Comparison of ENCODE assay signal across 8 mouse cellular contexts in genomic region chr7:44854356-44855031, GRCm38 (mm10). TPM values are rescaled to one million over a fixed set of nuclear protein-coding genes. Genes with fewer than 3 reads are reported as not detected.
DNase-seq lines count a peak whose midpoint lies in the region; ATAC-seq and TF ChIP-seq lines count a peak whose summit lies in the region.

No protein-coding gene starts in this region.

- TF ChIP-seq CTCF in kidney, postnatal 0 days (IDR thresholded peaks at IDR 0.05; ENCODE audit: low read depth) = no peak

- WGBS in heart, embryonic 14.5 days = 1% methylated on average over 45 of the region's 45 CpGs
- under 1% methylated on average over 45 of the region's 45 CpGs for WGBS in kidney, postnatal 0 days
- 2% methylated on average over 45 of the region's 45 CpGs for WGBS in neural tube, embryonic 12.5 days
- WGBS in stomach, embryonic 16.5 days = under 1% methylated on average over 45 of the region's 45 CpGs

- no peaks in the 10 kb centered on the region for H3K9me3 ChIP-seq in heart, embryonic 14.5 days (ENCODE audit: control insufficient read depth, low read length)
- H3K9me3 ChIP-seq in kidney, postnatal 0 days (replicated peaks; ENCODE audit: low read length) = no peaks in the 10 kb centered on the region
- H3K9me3 ChIP-seq in neural tube, embryonic 12.5 days = no peaks in the 10 kb centered on the region
- H3K9me3 ChIP-seq in stomach, embryonic 16.5 days (replicated peaks; ENCODE audit: control insufficient read depth, low read length) = no peaks in the 10 kb centered on the region

- ATAC-seq in erythroblast, adult 5-6 weeks (replicated peaks; ENCODE audit: low FRiP score, poor library complexity, severe bottlenecking) = peak; percentile 57
- peak; percentile 34 for ATAC-seq in heart, embryonic 14.5 days (ENCODE audit: insufficient number of reproducible peaks, insufficient read depth, low FRiP score, low read depth)
- peak; percentile 65 for ATAC-seq in kidney, postnatal 0 days (replicated peaks; ENCODE audit: low FRiP score, low read depth)
- peak; percentile 4; the same call in 1 of the 2 replicates for ATAC-seq in neural tube, embryonic 12.5 days (ENCODE audit: low FRiP score, low read depth)
- peak; percentile 76 for ATAC-seq in stomach, embryonic 16.5 days (ENCODE audit: insufficient read depth, low FRiP score)

- peak overlapping the region; percentile 93 to 96 for H3K27ac ChIP-seq in heart, embryonic 14.5 days (replicated peaks in 1 of 2; ENCODE audit: control insufficient read depth in 1 of 2, insufficient read depth in 1 of 2, low read depth in 2 of 2, low read length in 2 of 2)
- H3K27ac ChIP-seq in kidney, postnatal 0 days = peak overlapping the region; percentile 96
- peak overlapping the region; percentile 80 for H3K27ac ChIP-seq in neural tube, embryonic 12.5 days
- H3K27ac ChIP-seq in stomach, embryonic 16.5 days (ENCODE audit: low read length) = peak overlapping the region; percentile 98

- peak overlapping the region; percentile 46 to 59 for H3K4me3 ChIP-seq in heart, embryonic 14.5 days (ENCODE audit: control insufficient read depth in 1 of 2, insufficient read depth in 1 of 2, low read depth in 1 of 2, low read length in 2 of 2)
- H3K4me3 ChIP-seq in kidney, postnatal 0 days (replicated peaks; ENCODE audit: low read depth, low read length) = peak overlapping the region; percentile 47
- peak overlapping the region; percentile 47 for H3K4me3 ChIP-seq in neural tube, embryonic 12.5 days
- peak overlapping the region; percentile 63 for H3K4me3 ChIP-seq in stomach, embryonic 16.5 days (replicated peaks; ENCODE audit: low read length)

- H3K36me3 ChIP-seq in heart, embryonic 14.5 days (ENCODE audit: control insufficient read depth, insufficient read depth, low read length) = peaks cover 31% of the 10 kb centered on the region
- no peaks in the 10 kb centered on the region for H3K36me3 ChIP-seq in kidney, postnatal 0 days (ENCODE audit: insufficient read depth, low read length)
- peaks cover 10% of the 10 kb centered on the region; the same call in 1 of the 2 replicates for H3K36me3 ChIP-seq in neural tube, embryonic 12.5 days
- H3K36me3 ChIP-seq in stomach, embryonic 16.5 days (ENCODE audit: control insufficient read depth, insufficient read depth, low read length) = no peaks in the 10 kb centered on the region

- peaks cover 23 to 48% of the 10 kb centered on the region in 2 experiments for H3K4me1 ChIP-seq in heart, embryonic 14.5 days (ENCODE audit: control insufficient read depth in 2 of 2, insufficient read depth in 2 of 2, low read length in 2 of 2)
- H3K4me1 ChIP-seq in kidney, postnatal 0 days (replicated peaks; ENCODE audit: insufficient read depth, low read length) = peaks cover 35% of the 10 kb centered on the region
- H3K4me1 ChIP-seq in neural tube, embryonic 12.5 days = peaks cover 61% of the 10 kb centered on the region
- peaks cover 51% of the 10 kb centered on the region for H3K4me1 ChIP-seq in stomach, embryonic 16.5 days (ENCODE audit: control insufficient read depth, insufficient read depth, low read length)

- DNase-seq in CD4-positive, CD25-positive, alpha-beta regulatory T cell, adult 2 months (ENCODE audit: low read depth, low spot score) = peak; percentile 81
- DNase-seq in brain, adult 2 months (ENCODE audit: low read depth, low spot score) = peak; percentile 79
- DNase-seq in kidney, postnatal 0 days (ENCODE audit: low spot score) = peak; percentile 93
- peak; percentile 91 to 93 for DNase-seq in lung, adult 18-20 months

- H3K27me3 ChIP-seq in heart, embryonic 14.5 days (ENCODE audit: control insufficient read depth, insufficient read depth, low read length) = no peaks in the 10 kb centered on the region
- H3K27me3 ChIP-seq in kidney, postnatal 0 days (ENCODE audit: insufficient read depth, low read length) = no peaks in the 10 kb centered on the region
- H3K27me3 ChIP-seq in neural tube, embryonic 12.5 days (replicated peaks) = no peaks in the 10 kb centered on the region
- H3K27me3 ChIP-seq in stomach, embryonic 16.5 days (ENCODE audit: control insufficient read depth, insufficient read depth, low read length) = no peaks in the 10 kb centered on the region

- peak overlapping the region; percentile 73 for H3K9ac ChIP-seq in heart, embryonic 14.5 days (ENCODE audit: low read length)
- peak overlapping the region; percentile 54 for H3K9ac ChIP-seq in kidney, postnatal 0 days (ENCODE audit: low read depth, low read length)
- peak overlapping the region; percentile 72 for H3K9ac ChIP-seq in neural tube, embryonic 12.5 days
- peak overlapping the region; percentile 77 for H3K9ac ChIP-seq in stomach, embryonic 16.5 days (ENCODE audit: low read length)

- peak overlapping the region; percentile 81 for H3K4me2 ChIP-seq in heart, embryonic 14.5 days (ENCODE audit: low read length)
- peak overlapping the region; percentile 90 for H3K4me2 ChIP-seq in kidney, postnatal 0 days (ENCODE audit: low read length)
- peak overlapping the region; percentile 87 for H3K4me2 ChIP-seq in neural tube, embryonic 12.5 days (replicated peaks)
- H3K4me2 ChIP-seq in stomach, embryonic 16.5 days (ENCODE audit: low read depth, low read length) = peak overlapping the region; percentile 93

RNA-seq across cellular contexts. Expression of gene Pnkp, which starts 2.4 kb away (rescaled TPM):
- total RNA-seq in erythroblast, adult 5-6 weeks (2015; ENCODE audit: low replicate concordance) = 17.3 and 43.3 TPM in 2 replicates
- total RNA-seq in erythroblast, adult 5-6 weeks (2017; ENCODE audit: low replicate concordance) = 26.8 and 32.5 TPM in 2 replicates
- 19.4 and 22.7 TPM in 2 replicates for polyA plus RNA-seq in heart, embryonic 14.5 days (2014; fragmentation: Nextera tagmentation; extraction: Ambion mirVana)
- polyA plus RNA-seq in kidney, postnatal 0 days (2015; fragmentation: Nextera tagmentation; extraction: Ambion mirVana) = 34.0 and 36.4 TPM in 2 replicates
- polyA plus RNA-seq in neural tube, embryonic 12.5 days (2016; fragmentation: Nextera tagmentation; extraction: Ambion mirVana) = 32.3 and 39.3 TPM in 2 replicates
- 32.6 and 34.8 TPM in 2 replicates for polyA plus RNA-seq in stomach, embryonic 16.5 days (2015; fragmentation: Nextera tagmentation; extraction: Ambion mirVana)

RNA-seq across cellular contexts. Expression of gene Tbc1d17, which starts 5.6 kb away (rescaled TPM):
- 15.8 and 21.3 TPM in 2 replicates for total RNA-seq in erythroblast, adult 5-6 weeks (2015; ENCODE audit: low replicate concordance)
- total RNA-seq in erythroblast, adult 5-6 weeks (2017; ENCODE audit: low replicate concordance) = 33.6 and 77.5 TPM in 2 replicates
- 44.5 and 53.5 TPM in 2 replicates for polyA plus RNA-seq in heart, embryonic 14.5 days (2014; fragmentation: Nextera tagmentation; extraction: Ambion mirVana)
- 78.0 and 87.0 TPM in 2 replicates for polyA plus RNA-seq in kidney, postnatal 0 days (2015; fragmentation: Nextera tagmentation; extraction: Ambion mirVana)
- 95.4 and 101 TPM in 2 replicates for polyA plus RNA-seq in neural tube, embryonic 12.5 days (2016; fragmentation: Nextera tagmentation; extraction: Ambion mirVana)
- polyA plus RNA-seq in stomach, embryonic 16.5 days (2015; fragmentation: Nextera tagmentation; extraction: Ambion mirVana) = 71.7 and 74.1 TPM in 2 replicates

RNA-seq across cellular contexts. Expression of gene Akt1s1, which starts 5.7 kb away (rescaled TPM):
- 6.5 and 7.1 TPM in 2 replicates for total RNA-seq in erythroblast, adult 5-6 weeks (2015; ENCODE audit: low replicate concordance)
- total RNA-seq in erythroblast, adult 5-6 weeks (2017; ENCODE audit: low replicate concordance) = 19.7 and 43.3 TPM in 2 replicates
- polyA plus RNA-seq in heart, embryonic 14.5 days (2014; fragmentation: Nextera tagmentation; extraction: Ambion mirVana) = 33.4 and 61.6 TPM in 2 replicates
- 108 and 111 TPM in 2 replicates for polyA plus RNA-seq in kidney, postnatal 0 days (2015; fragmentation: Nextera tagmentation; extraction: Ambion mirVana)
- polyA plus RNA-seq in neural tube, embryonic 12.5 days (2016; fragmentation: Nextera tagmentation; extraction: Ambion mirVana) = 108 and 116 TPM in 2 replicates
- polyA plus RNA-seq in stomach, embryonic 16.5 days (2015; fragmentation: Nextera tagmentation; extraction: Ambion mirVana) = 73.5 and 83.1 TPM in 2 replicates

RNA-seq across cellular contexts. Expression of gene Ptov1, which starts 15.1 kb away (rescaled TPM):
- 6.9 and 8.1 TPM in 2 replicates for total RNA-seq in erythroblast, adult 5-6 weeks (2015; ENCODE audit: low replicate concordance)
- total RNA-seq in erythroblast, adult 5-6 weeks (2017; ENCODE audit: low replicate concordance) = 8.8 and 12.1 TPM in 2 replicates
- polyA plus RNA-seq in heart, embryonic 14.5 days (2014; fragmentation: Nextera tagmentation; extraction: Ambion mirVana) = 279 and 310 TPM in 2 replicates
- 377 and 412 TPM in 2 replicates for polyA plus RNA-seq in kidney, postnatal 0 days (2015; fragmentation: Nextera tagmentation; extraction: Ambion mirVana)
- 630 and 637 TPM in 2 replicates for polyA plus RNA-seq in neural tube, embryonic 12.5 days (2016; fragmentation: Nextera tagmentation; extraction: Ambion mirVana)
- 150 and 156 TPM in 2 replicates for polyA plus RNA-seq in stomach, embryonic 16.5 days (2015; fragmentation: Nextera tagmentation; extraction: Ambion mirVana)

RNA-seq across cellular contexts. Expression of gene Med25, which starts 38.0 kb away (rescaled TPM):
- 6.5 and 8.4 TPM in 2 replicates for total RNA-seq in erythroblast, adult 5-6 weeks (2015; ENCODE audit: low replicate concordance)
- 3.2 and 5.3 TPM in 2 replicates for total RNA-seq in erythroblast, adult 5-6 weeks (2017; ENCODE audit: low replicate concordance)
- 52.6 and 59.5 TPM in 2 replicates for polyA plus RNA-seq in heart, embryonic 14.5 days (2014; fragmentation: Nextera tagmentation; extraction: Ambion mirVana)
- polyA plus RNA-seq in kidney, postnatal 0 days (2015; fragmentation: Nextera tagmentation; extraction: Ambion mirVana) = 91.4 and 97.8 TPM in 2 replicates
- polyA plus RNA-seq in neural tube, embryonic 12.5 days (2016; fragmentation: Nextera tagmentation; extraction: Ambion mirVana) = 156 and 158 TPM in 2 replicates
- 89.9 and 94.0 TPM in 2 replicates for polyA plus RNA-seq in stomach, embryonic 16.5 days (2015; fragmentation: Nextera tagmentation; extraction: Ambion mirVana)

Comparison
In these comparisons a context has a peak if more than half of its experiments do, and no peak if none do; other contexts are left out.
1. Peak in every context shown above with its lines: DNase-seq, ATAC-seq, H3K4me3 ChIP-seq and H3K27ac ChIP-seq.
2. ATAC-seq: peak in every context shown above with its lines; median percentile 76 in stomach, embryonic 16.5 days; 65 in kidney, postnatal 0 days; 57 in erythroblast, adult 5-6 weeks; 34 in heart, embryonic 14.5 days; 4 in neural tube, embryonic 12.5 days.